Mouse (Mus musculus): ENCODE measurements at regions not wholly inside any gene's neighbourhood (a gene's known extent, or its start where the extent isn't known, plus 50 kb on each side); places are given as distances from the start of the nearest gene placed in this dataset.

GRCm38 (mm10) chr13:60299076-60299475, 121.9 kb upstream of the Gas1 start:
- in situ Hi-C loops (cut with MseI, MboI), result no loop called here

- in situ Hi-C loops (cut with MseI, MboI), result no loop called here
Observed at GRCm38 (mm10) chr13:60303561-60303960, 126.4 kb upstream of the Gas1 start.

- in situ Hi-C loops (cut with MseI, MboI), result no loop called here
Observed at GRCm38 (mm10) chr13:60305028-60305810, 128.1 kb upstream of the Gas1 start.

- in situ Hi-C loops (cut with MseI, MboI), result no loop called here
Observed at GRCm38 (mm10) chr13:60308062-60308801, 131.1 kb upstream of the Gas1 start.

GRCm38 (mm10) chr13:60309482-60309881, 132.3 kb upstream of the Gas1 start:
- in situ Hi-C loops (cut with MseI, MboI), result no loop called here

- in situ Hi-C loops (cut with MseI, MboI), result no loop called here
Observed at GRCm38 (mm10) chr13:60309926-60310325, 132.8 kb upstream of the Gas1 start.

GRCm38 (mm10) chr13:60312397-60313085, 135.4 kb upstream of the Gas1 start:
- in situ Hi-C loops (cut with MseI, MboI), result no loop called here

- in situ Hi-C loops (cut with MseI, MboI), result no loop called here
Observed at GRCm38 (mm10) chr13:60318436-60319020, 141.4 kb upstream of the Gas1 start.

- in situ Hi-C loops (cut with MseI, MboI), result no loop called here
Observed at GRCm38 (mm10) chr13:60319268-60319667, 142.1 kb upstream of the Gas1 start.

GRCm38 (mm10) chr13:60319861-60320602, 142.9 kb upstream of the Gas1 start:
- in situ Hi-C loops (cut with MseI, MboI), result no loop called here

- in situ Hi-C loops (cut with MseI, MboI), result no loop called here
Observed at GRCm38 (mm10) chr13:60322579-60322978, 145.4 kb upstream of the Gas1 start.

GRCm38 (mm10) chr13:60330475-60331258, 153.5 kb upstream of the Gas1 start:
- in situ Hi-C loops (cut with MseI, MboI), result no loop called here

- in situ Hi-C loops (cut with MseI, MboI), result no loop called here
Observed at GRCm38 (mm10) chr13:60336196-60336595, 159.0 kb upstream of the Gas1 start.

GRCm38 (mm10) chr13:60337383-60337782, 160.2 kb upstream of the Gas1 start:
- in situ Hi-C loops (cut with MseI, MboI), result no loop called here

GRCm38 (mm10) chr13:60338107-60338506, 160.9 kb upstream of the Gas1 start:
- in situ Hi-C loops (cut with MseI, MboI), result no loop called here

- in situ Hi-C loops (cut with MseI, MboI), result no loop called here
Observed at GRCm38 (mm10) chr13:60340068-60340467, 162.9 kb upstream of the Gas1 start.

GRCm38 (mm10) chr13:60347881-60348280, 170.7 kb upstream of the Gas1 start:
- in situ Hi-C loops (cut with MseI, MboI), result no loop called here

GRCm38 (mm10) chr13:60348438-60348837, 171.3 kb upstream of the Gas1 start:
- in situ Hi-C loops (cut with MseI, MboI), result no loop called here

GRCm38 (mm10) chr13:60355707-60356490, 178.7 kb upstream of the Gas1 start:
- in situ Hi-C loops (cut with MseI, MboI), result no loop called here
